Mouse (Mus musculus) embryonic facial prominence, embryonic 11.5 days (tissue): ENCODE data around the gene Svs3a. TPM values are rescaled to one million over a fixed set of nuclear protein-coding genes. Genes with fewer than 3 reads are reported as not detected.
"Not testable (repeated sequence)": the region's sequence is repeated elsewhere in the genome, so short reads cannot be mapped to it uniquely, and the experiment has no call there.

Source experiments
- ATAC-seq: fragments of 200-750 bp; cut with Nextera tagmentation; replicated peaks from 2 replicates; pipeline ENCODE4 v1.8.0; 2017; ENCODE audit warnings: low read depth; ENCODE audit not compliant: insufficient number of reproducible peaks, low FRiP score, low TSS enrichment
- DNase-seq: peaks from one replicate; pipeline ENCODE4 v3.0.0-alpha.2; 2015; ENCODE audit warnings: low spot score
- H3K27ac ChIP-seq: fragments of 300-500 bp; sonication (generic); replicated peaks from 2 replicates; pipeline ENCODE4 v1.5.1; 2014; ENCODE audit warnings: mild to moderate bottlenecking, low read depth, low read length, control low read depth
- H3K27me3 ChIP-seq: fragments of 300-500 bp; sonication (generic); 2 replicates; pipeline ENCODE4 v1.6.1; 2014; ENCODE audit warnings: mild to moderate bottlenecking, low read length, moderate library complexity, mixed read lengths; ENCODE audit not compliant: control insufficient read depth, insufficient read depth
- H3K36me3 ChIP-seq: fragments of 300-500 bp; sonication (generic); replicated peaks from 2 replicates; pipeline ENCODE4 v1.6.1; 2014; ENCODE audit warnings: low read depth, mild to moderate bottlenecking, low read length, moderate library complexity, mixed read lengths; ENCODE audit not compliant: control insufficient read depth, insufficient read depth
- H3K4me1 ChIP-seq: fragments of 300-500 bp; sonication (generic); 2 replicates; pipeline ENCODE4 v1.6.1; 2014; ENCODE audit warnings: low read length, mixed read lengths; ENCODE audit not compliant: control insufficient read depth, insufficient read depth
- H3K4me2 ChIP-seq: fragments of 300-500 bp; sonication (generic); 2 replicates; pipeline ENCODE4 v1.6.1; 2014; ENCODE audit warnings: low read depth, mild to moderate bottlenecking, control low read depth, low read length, moderate library complexity
- H3K4me3 ChIP-seq: fragments of 300-500 bp; sonication (generic); 2 replicates; pipeline ENCODE4 v1.5.1; 2014; ENCODE audit warnings: low read depth, low read length, control low read depth
- H3K9ac ChIP-seq: fragments of 300-500 bp; sonication (generic); replicated peaks from 2 replicates; pipeline ENCODE4 v1.6.1; 2014; ENCODE audit warnings: mild to moderate bottlenecking, control low read depth, low read length
- H3K9me3 ChIP-seq: fragments of 300-500 bp; sonication (generic); replicated peaks from 2 replicates; pipeline ENCODE4 v1.6.1; 2016; ENCODE audit warnings: mild to moderate bottlenecking, low read length, inconsistent platforms, mixed read lengths; ENCODE audit not compliant: control insufficient read depth
- WGBS: fragments of 180-500 bp; shearing (Covaris S2); extraction: QIAGEN DNeasy Blood & Tissue Kit; methylation state at CpG from one replicate; pipeline ENCODE4 v1.1.7; 2014; 5-methylcytosine and 5-hydroxymethylcytosine counted together
- polyA plus RNA-seq: library from polyadenylated mRNA; unstranded; fragments of >200 nt; fragmentation: Nextera tagmentation; extraction: Ambion mirVana; gene quantifications from 2 replicates; pipeline ENCODE4 v1.2.1, GENCODE M21; 2014

Svs3a gene
- polyA plus RNA-seq: not detected in 2 replicates

DNA sequence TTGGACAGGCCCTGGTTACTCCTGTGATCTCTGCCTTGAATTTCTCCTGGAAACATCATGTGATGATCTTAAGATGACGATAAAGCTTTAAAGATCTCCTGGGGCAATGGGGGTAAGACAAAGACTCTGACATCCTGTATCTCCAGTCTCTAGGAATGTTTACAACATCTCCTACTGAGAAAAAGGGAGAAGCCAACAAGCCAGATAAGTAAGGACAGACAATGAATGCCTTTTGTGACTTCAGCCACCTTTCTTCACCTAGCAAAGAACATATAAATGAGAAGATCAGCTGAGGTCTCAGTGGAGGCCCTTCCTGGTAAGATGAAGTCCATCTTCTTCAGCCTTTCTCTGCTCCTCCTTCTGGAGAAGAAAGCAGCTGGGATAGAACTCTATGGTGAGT lies at the start of gene Svs3a:
TSS of gene Svs3a (plus strand) at position 301 of the 400 bp plus-strand sequence.
- not testable (repeated sequence) for ATAC-seq, H3K27ac ChIP-seq, H3K36me3 ChIP-seq, H3K4me2 ChIP-seq, H3K9ac ChIP-seq, H3K9me3 ChIP-seq, H3K4me1 ChIP-seq, H3K4me3 ChIP-seq, H3K27me3 ChIP-seq, DNase-seq
- 78% methylated on average over 1 of the region's 1 CpGs for WGBS

DNA sequence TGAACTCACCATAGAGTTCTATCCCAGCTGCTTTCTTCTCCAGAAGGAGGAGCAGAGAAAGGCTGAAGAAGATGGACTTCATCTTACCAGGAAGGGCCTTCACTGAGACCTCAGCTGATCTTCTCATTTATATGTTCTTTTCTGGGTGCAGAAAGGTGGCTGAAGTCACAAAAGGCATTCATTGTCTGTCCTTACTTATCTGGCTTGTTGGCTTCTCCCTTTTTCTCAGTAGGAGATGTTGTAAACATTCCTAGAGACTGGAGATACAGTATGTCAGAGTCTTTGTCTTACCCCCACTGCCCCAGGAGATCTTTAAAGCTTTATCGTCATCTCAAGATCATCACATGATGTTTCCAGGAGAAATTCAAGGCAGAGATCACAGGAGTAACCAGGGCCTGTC lies 32.5 kb upstream of the Svs3a start, which contains the start of gene Svs3b:
TSS of gene Svs3b (minus strand) at position 101 of the 400 bp plus-strand sequence.
- not testable (repeated sequence) for ATAC-seq, H3K4me3 ChIP-seq, H3K4me2 ChIP-seq, DNase-seq, H3K4me1 ChIP-seq, H3K27ac ChIP-seq, H3K36me3 ChIP-seq, H3K9ac ChIP-seq, H3K9me3 ChIP-seq, H3K27me3 ChIP-seq
- WGBS: 90% methylated on average over 1 of the region's 1 CpGs

DNA sequence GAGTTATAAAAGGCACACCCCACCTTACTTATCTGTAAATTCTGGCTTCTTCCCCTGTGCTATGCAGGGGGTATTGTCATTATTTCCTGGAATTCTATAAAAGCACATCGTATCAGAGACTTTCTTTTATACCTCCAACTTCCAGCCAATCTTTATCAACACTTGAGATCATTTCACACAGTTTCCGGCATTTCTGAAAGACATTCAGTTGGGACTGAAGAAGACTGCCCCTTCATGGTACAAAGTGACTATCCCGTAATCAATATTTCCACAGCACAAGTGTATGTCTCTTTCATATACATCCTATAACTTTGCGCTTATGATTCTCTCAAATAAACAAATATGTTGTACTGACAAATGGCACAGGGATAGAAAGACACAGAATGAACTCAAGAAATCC lies 10.7 kb upstream of the Svs3a start, which contains the start of gene Svs4:
TSS of gene Svs4 (minus strand) at position 101 of the 400 bp plus-strand sequence.
- DNase-seq (no peak), ATAC-seq (no peak)
- Histone ChIP-seq H3K27ac (no peak within 1 kb of the TSS), H3K4me2 (no peak within 1 kb of the TSS), H3K36me3 (no peaks in the 10 kb centered on the region), H3K4me3 (no peak within 1 kb of the TSS), H3K9me3 (no peaks in the 10 kb centered on the region), H3K27me3 (no peaks in the 10 kb centered on the region), H3K4me1 (no peaks in the 10 kb centered on the region), H3K9ac (no peak within 1 kb of the TSS)
- WGBS: 94% methylated on average over 4 of the region's 4 CpGs

DNA sequence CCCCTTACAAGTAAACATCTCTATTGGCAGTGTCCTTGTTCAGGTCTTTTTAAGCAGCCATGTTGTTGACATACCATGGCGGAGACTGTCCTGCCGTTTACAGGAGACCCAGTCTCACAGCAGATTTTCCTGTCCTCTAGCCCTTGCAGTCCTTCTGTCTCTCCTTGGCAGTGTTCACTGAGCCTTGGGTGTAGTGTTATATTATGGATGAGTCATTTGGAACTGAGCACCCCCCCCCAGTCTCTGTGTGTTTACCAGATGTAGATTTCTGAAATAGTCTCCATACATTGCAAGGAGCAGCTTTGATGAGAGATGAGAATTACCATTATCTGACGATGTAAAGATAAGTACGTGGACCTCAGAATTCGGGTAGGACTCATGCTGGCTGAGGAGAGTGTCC lies 23.5 kb downstream of the Svs3a start:
- Histone ChIP-seq H3K27ac (no peak overlapping the region), H3K36me3 (no peaks in the 10 kb centered on the region), H3K9me3 (no peaks in the 10 kb centered on the region), H3K4me3 (no peak overlapping the region), H3K9ac (no peak overlapping the region), H3K4me2 (no peak overlapping the region), H3K27me3 (no peaks in the 10 kb centered on the region), H3K4me1 (no peaks in the 10 kb centered on the region)
- ATAC-seq: no peak
- 88% methylated on average over 5 of the region's 5 CpGs for WGBS
- no peak for DNase-seq

DNA sequence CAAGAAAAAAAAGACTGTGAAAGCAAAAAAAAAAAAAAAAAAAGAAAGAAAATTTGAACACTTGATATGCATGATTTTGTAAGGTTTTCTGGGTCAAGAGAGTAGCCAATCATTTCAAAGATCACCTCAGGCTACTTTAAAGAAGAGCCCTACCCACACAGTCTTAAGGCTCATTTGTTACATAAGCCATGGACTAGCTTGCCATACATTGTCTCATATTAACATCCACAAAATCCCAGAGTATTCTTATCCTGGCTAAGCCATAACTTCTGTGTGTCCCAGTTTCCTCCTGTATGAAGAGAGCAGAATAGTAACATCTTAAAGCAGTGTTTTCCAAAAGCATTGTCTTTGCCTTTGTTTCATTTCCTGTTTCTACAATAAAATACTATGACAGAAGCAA lies 26.4 kb downstream of the Svs3a start:
- H3K36me3 ChIP-seq, H3K4me3 ChIP-seq, H3K9me3 ChIP-seq, H3K27ac ChIP-seq, H3K4me1 ChIP-seq, H3K9ac ChIP-seq, H3K27me3 ChIP-seq, DNase-seq, ATAC-seq, H3K4me2 ChIP-seq: not testable (repeated sequence)

DNA sequence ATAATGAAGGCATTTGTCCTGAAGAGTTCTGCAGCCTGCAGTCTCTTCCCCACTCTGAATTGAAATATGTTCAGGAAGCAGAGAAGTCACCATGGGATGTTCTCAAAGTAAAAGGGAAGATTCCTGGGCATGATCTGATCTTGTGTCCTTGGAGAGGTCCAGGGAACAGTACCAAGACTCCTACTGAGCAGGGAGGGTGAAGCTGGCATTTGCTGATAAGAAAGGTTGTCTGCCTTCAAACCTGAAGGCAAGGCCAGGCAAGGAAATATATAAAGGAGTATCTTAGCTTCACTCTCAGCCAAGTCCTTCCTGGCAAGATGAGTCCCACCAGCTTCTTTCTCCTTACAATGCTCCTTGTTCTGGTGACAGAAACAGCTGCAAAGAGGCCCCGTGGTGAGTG lies 27.4 kb downstream of the Svs3a start, which contains the start of gene Svs6:
TSS of gene Svs6 (plus strand) at position 301 of the 400 bp plus-strand sequence.
- H3K27me3 ChIP-seq, H3K4me2 ChIP-seq, H3K4me1 ChIP-seq, H3K27ac ChIP-seq, DNase-seq, H3K4me3 ChIP-seq, H3K36me3 ChIP-seq, ATAC-seq, H3K9me3 ChIP-seq, H3K9ac ChIP-seq: not testable (repeated sequence)
- WGBS: 73% methylated on average over 1 of the region's 1 CpGs

DNA sequence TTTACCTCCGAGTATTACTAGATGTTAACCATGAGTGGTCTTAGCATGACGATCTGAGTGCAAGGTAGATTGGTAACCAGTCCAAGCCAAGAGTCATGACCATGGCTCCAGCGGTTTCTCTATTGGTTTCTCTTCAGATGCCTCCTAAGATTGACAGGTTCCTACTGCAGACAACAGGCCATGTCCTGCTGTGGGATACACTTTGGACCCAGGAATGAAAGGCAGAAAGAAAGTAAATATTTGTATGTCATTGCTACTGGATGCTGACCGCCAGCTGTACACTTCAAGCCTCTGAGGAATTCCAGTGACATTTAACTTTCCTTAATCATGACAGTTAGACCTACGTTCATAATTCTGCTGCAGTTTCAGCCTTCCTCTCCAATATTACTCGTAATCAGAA lies 31.9 kb downstream of the Svs3a start:
- Histone ChIP-seq H3K36me3 (no peaks in the 10 kb centered on the region), H3K4me2 (no peak overlapping the region), H3K4me1 (no peaks in the 10 kb centered on the region), H3K27me3 (no peaks in the 10 kb centered on the region), H3K27ac (no peak overlapping the region), H3K4me3 (no peak overlapping the region), H3K9ac (no peak overlapping the region), H3K9me3 (no peaks in the 10 kb centered on the region)
- WGBS: 90% methylated on average over 6 of the region's 6 CpGs
- DNase-seq (no peak), ATAC-seq (no peak)

DNA sequence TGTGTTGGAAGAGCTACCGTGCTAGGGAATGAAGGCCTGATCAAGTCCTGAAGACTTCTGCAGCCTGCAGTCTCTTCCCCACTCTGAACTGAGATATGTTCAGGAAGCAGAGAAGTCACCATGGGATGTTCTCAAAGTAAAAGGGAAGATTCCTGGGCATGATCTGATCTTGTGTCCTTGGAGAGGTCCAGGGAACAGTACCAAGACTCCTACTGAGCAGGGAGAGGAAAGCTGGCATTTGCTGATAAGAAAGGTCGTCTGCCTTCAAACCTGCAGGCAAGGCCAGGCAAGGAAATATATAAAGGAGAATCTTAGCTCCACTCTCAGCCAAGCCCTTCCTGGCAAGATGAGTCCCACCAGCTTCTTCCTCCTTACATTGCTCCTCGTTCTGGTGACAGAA lies 43.4 kb downstream of the Svs3a start, which contains the start of gene Svs5:
TSS of gene Svs5 (plus strand) at position 301 of the 400 bp plus-strand sequence.
- not testable (repeated sequence) for ATAC-seq, H3K9me3 ChIP-seq, H3K9ac ChIP-seq, H3K4me3 ChIP-seq, H3K4me2 ChIP-seq, H3K36me3 ChIP-seq, H3K27ac ChIP-seq, H3K27me3 ChIP-seq, DNase-seq, H3K4me1 ChIP-seq
- 78% methylated on average over 3 of the region's 3 CpGs for WGBS
